Mouse (Mus musculus) midbrain, embryonic 15.5 days (tissue): ENCODE measurements around the gene Gm10073. TPM values are rescaled to one million over a fixed set of nuclear protein-coding genes. Genes with fewer than 3 reads are reported as not detected.
"Not testable (repeated sequence)": the region's sequence is repeated elsewhere in the genome, so short reads cannot be mapped to it uniquely, and the experiment has no call there.

ENCODE experiments used
- ATAC-seq: fragments of 200-750 bp; cut with Nextera tagmentation; replicated peaks from 2 replicates; pipeline ENCODE4 v1.8.0; 2017; ENCODE audit warnings: moderate TSS enrichment
- H3K27ac ChIP-seq: fragments of 300-500 bp; sonication (generic); 2 replicates; pipeline ENCODE4 v1.5.1; 2015; ENCODE audit warnings: mild to moderate bottlenecking, inconsistent platforms
- H3K27me3 ChIP-seq: fragments of 300-500 bp; sonication (generic); replicated peaks from 2 replicates; pipeline ENCODE4 v1.6.1; 2015; ENCODE audit warnings: inconsistent platforms
- H3K36me3 ChIP-seq: fragments of 300-500 bp; sonication (generic); replicated peaks from 2 replicates; pipeline ENCODE4 v1.6.1; 2015; ENCODE audit warnings: inconsistent platforms
- H3K4me1 ChIP-seq: fragments of 300-500 bp; sonication (generic); 2 replicates; pipeline ENCODE4 v1.6.1; 2015; ENCODE audit warnings: inconsistent platforms
- H3K4me2 ChIP-seq: fragments of 300-500 bp; sonication (generic); 2 replicates; pipeline ENCODE4 v1.6.1; 2015; ENCODE audit warnings: inconsistent platforms, mild to moderate bottlenecking, moderate library complexity
- H3K4me3 ChIP-seq: fragments of 300-500 bp; sonication (generic); 2 replicates; pipeline ENCODE4 v1.5.1; 2015; ENCODE audit warnings: mild to moderate bottlenecking, inconsistent platforms
- H3K9ac ChIP-seq: fragments of 300-500 bp; sonication (generic); 2 replicates; pipeline ENCODE4 v1.6.1; 2015; ENCODE audit warnings: mild to moderate bottlenecking, inconsistent platforms
- H3K9me3 ChIP-seq: fragments of 300-500 bp; sonication (generic); 2 replicates; pipeline ENCODE4 v1.6.1; 2016; ENCODE audit warnings: inconsistent platforms
- WGBS: fragments of 180-500 bp; shearing (Covaris S2); methylation state at CpG from one replicate; pipeline ENCODE4 v1.1.7; 2015; ENCODE audit warnings: mixed read lengths; 5-methylcytosine and 5-hydroxymethylcytosine counted together
- polyA plus RNA-seq: library from polyadenylated mRNA; unstranded; fragments of >200 nt; fragmentation: Nextera tagmentation; extraction: Ambion mirVana; gene quantifications from 2 replicates; pipeline ENCODE4 v1.2.1, GENCODE M21; 2015

Gm10073 gene
- polyA plus RNA-seq, result 5.7 and 9.6 TPM in 2 replicates

- H3K4me3 ChIP-seq, H3K27ac ChIP-seq, H3K4me2 ChIP-seq, H3K9me3 ChIP-seq, H3K27me3 ChIP-seq, ATAC-seq, H3K36me3 ChIP-seq, H3K9ac ChIP-seq, H3K4me1 ChIP-seq: not testable (repeated sequence)
- 49% methylated on average over 20 of the region's 20 CpGs for WGBS
Observed at GRCm38 (mm10) chr8:106573168-106573567, at the start of gene Gm10073. TSS of gene Gm10073 (minus strand) at chr8:106573461.

GRCm38 (mm10) chr8:106623016-106623415, 49.8 kb upstream of the Gm10073 start:
- no peaks in the 10 kb centered on the region for H3K9me3 ChIP-seq
- H3K36me3 ChIP-seq, result no peaks in the 10 kb centered on the region
- H3K4me2 ChIP-seq, result no peak overlapping the region
- no peak for ATAC-seq
- no peaks in the 10 kb centered on the region for H3K4me1 ChIP-seq
- H3K4me3 ChIP-seq, result no peak overlapping the region
- H3K27ac ChIP-seq, result no peak overlapping the region
- no peak overlapping the region for H3K9ac ChIP-seq
- WGBS, result 73% methylated on average over 5 of the region's 5 CpGs
- H3K27me3 ChIP-seq, result no peaks in the 10 kb centered on the region

- WGBS, result 79% methylated on average over 2 of the region's 2 CpGs
- ATAC-seq, result no peak
- Histone ChIP-seq H3K36me3 (no peaks in the 10 kb centered on the region), H3K27ac (no peak overlapping the region), H3K4me2 (no peak overlapping the region), H3K9ac (no peak overlapping the region), H3K4me3 (no peak overlapping the region), H3K27me3 (no peaks in the 10 kb centered on the region), H3K4me1 (no peaks in the 10 kb centered on the region), H3K9me3 (no peaks in the 10 kb centered on the region)
Observed at GRCm38 (mm10) chr8:106620488-106620887, 47.2 kb upstream of the Gm10073 start.

- H3K36me3 ChIP-seq, result no peaks in the 10 kb centered on the region
- H3K27me3 ChIP-seq, result no peaks in the 10 kb centered on the region
- H3K9me3 ChIP-seq, result no peaks in the 10 kb centered on the region
- 55% methylated on average over 9 of the region's 9 CpGs for WGBS
- H3K9ac ChIP-seq, result no peak overlapping the region
- H3K27ac ChIP-seq, result no peak overlapping the region
- H3K4me2 ChIP-seq, result no peak overlapping the region
- H3K4me1 ChIP-seq, result no peaks in the 10 kb centered on the region
- no peak overlapping the region for H3K4me3 ChIP-seq
- no peak for ATAC-seq
Observed at GRCm38 (mm10) chr8:106619549-106620245, 46.4 kb upstream of the Gm10073 start.

GRCm38 (mm10) chr8:106618324-106618723, 45.1 kb upstream of the Gm10073 start:
- Histone ChIP-seq H3K27me3 (no peaks in the 10 kb centered on the region), H3K36me3 (no peaks in the 10 kb centered on the region), H3K4me2 (no peak overlapping the region), H3K4me3 (no peak overlapping the region), H3K9me3 (no peaks in the 10 kb centered on the region), H3K9ac (no peak overlapping the region), H3K27ac (no peak overlapping the region), H3K4me1 (no peaks in the 10 kb centered on the region)
- ATAC-seq, result no peak
- 67% methylated on average over 6 of the region's 6 CpGs for WGBS

DNA sequence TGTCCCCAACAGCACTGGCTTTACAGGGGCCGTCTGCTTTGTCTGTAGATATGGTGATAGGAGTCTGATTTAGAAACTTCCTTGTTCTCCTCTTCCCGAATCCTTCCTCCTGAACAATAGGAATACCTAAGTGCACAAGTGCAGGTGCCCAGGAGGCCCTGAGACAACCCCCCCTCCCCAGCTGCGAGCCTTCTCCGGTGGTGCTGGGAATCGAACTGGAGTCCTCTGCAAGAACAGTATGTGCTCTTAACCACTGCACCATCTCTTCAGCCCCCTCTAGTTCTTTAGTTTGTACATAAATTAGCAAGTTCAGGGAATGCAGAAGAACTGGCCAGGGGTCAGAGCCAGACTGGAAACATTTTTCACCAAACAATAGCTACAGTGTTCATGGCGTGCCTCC, 44.6 kb upstream of the Gm10073 start:
- no peaks in the 10 kb centered on the region for H3K36me3 ChIP-seq
- WGBS, result 75% methylated on average over 6 of the region's 6 CpGs
- H3K4me3 ChIP-seq, result no peak overlapping the region
- no peak overlapping the region for H3K27ac ChIP-seq
- H3K4me2 ChIP-seq, result no peak overlapping the region
- ATAC-seq, result no peak
- no peaks in the 10 kb centered on the region for H3K4me1 ChIP-seq
- no peaks in the 10 kb centered on the region for H3K27me3 ChIP-seq
- H3K9me3 ChIP-seq, result no peaks in the 10 kb centered on the region
- H3K9ac ChIP-seq, result no peak overlapping the region

GRCm38 (mm10) chr8:106617196-106617595, 43.9 kb upstream of the Gm10073 start:
- WGBS, result 20% methylated on average over 6 of the region's 6 CpGs
- Histone ChIP-seq H3K27me3 (no peaks in the 10 kb centered on the region), H3K4me1 (no peaks in the 10 kb centered on the region), H3K9ac (no peak overlapping the region), H3K4me3 (no peak overlapping the region), H3K36me3 (no peaks in the 10 kb centered on the region), H3K4me2 (no peak overlapping the region), H3K27ac (no peak overlapping the region), H3K9me3 (no peaks in the 10 kb centered on the region)
- no peak for ATAC-seq

DNA sequence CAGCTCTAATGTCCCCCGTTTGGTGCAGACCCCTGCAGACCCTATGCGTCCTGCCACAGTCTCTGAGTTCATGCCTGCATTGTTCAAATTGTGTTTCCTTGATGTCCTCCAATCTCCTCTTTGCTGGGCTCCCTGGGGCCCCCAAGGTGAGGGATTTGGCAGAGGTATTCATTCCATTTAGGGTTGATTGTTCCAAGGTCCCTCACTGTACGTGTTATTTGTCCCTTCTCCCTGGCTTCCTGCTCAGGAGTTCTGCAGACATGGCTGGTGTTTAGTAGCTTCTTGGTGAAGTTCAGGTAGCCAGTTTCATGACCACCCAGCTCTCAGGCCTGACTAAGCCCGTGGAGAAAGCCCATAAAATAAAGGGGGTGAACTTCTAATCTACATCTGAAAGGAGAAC, 43.4 kb upstream of the Gm10073 start:
- no peak for ATAC-seq
- 34% methylated on average over 4 of the region's 4 CpGs for WGBS
- Histone ChIP-seq H3K4me2 (no peak overlapping the region), H3K4me1 (no peaks in the 10 kb centered on the region), H3K27me3 (no peaks in the 10 kb centered on the region), H3K9ac (no peak overlapping the region), H3K4me3 (no peak overlapping the region), H3K9me3 (no peaks in the 10 kb centered on the region), H3K27ac (no peak overlapping the region), H3K36me3 (no peaks in the 10 kb centered on the region)

DNA sequence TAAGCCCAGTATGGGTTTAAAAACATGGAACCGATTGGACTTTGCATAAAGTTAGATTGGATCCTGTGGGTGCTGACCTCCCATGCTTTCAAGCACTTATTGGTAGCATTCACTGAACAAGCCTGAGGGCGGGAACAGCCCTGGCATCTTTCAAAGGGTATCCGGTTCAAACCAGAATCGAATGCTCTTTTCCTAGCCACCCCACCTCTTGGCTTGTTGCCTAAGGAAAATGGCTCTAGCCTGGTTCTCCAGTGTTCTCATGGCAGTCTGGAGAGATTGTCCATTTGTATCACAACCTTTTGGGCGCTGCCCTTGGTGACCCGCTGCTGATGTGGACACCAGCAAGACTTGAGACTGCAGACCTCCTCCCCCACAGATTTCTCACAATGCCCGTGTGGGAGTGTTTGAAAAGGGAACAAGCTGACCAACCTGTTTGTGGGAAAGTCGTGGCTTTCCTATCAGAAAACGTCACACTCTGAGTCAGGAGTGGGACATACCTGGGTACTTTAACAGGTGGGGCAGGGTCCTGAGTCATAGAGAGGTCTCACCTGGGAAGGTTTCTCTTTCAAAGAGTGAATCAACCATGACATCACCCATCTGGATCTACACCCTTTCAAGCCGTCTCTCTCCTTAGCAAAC, 42.5 kb upstream of the Gm10073 start:
- no peaks in the 10 kb centered on the region for H3K4me1 ChIP-seq
- 83% methylated on average over 10 of the region's 10 CpGs for WGBS
- H3K4me3 ChIP-seq, result no peak overlapping the region
- no peaks in the 10 kb centered on the region for H3K9me3 ChIP-seq
- no peak overlapping the region for H3K9ac ChIP-seq
- H3K4me2 ChIP-seq, result no peak overlapping the region
- ATAC-seq, result no peak
- no peaks in the 10 kb centered on the region for H3K36me3 ChIP-seq
- H3K27me3 ChIP-seq, result no peaks in the 10 kb centered on the region
- no peak overlapping the region for H3K27ac ChIP-seq

DNA sequence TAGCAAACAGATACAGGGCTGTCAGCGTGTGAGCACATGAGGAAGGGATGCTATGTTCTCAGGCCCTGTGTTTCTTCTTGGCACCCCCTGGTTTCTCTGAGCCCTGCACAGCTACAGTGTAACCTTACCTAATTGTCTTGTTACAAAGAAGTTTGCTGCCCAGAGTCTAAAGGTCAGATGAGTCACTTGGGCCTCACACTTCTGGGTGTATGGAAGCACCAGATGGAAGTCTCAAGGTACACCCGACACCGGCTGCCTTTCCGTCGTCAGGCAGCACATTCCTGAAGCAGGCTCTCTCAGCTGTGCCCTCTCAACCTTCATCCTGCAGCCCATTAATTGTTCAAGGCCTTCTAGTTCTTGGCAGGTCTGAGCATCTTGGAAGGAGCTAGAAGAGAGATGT, 41.4 kb upstream of the Gm10073 start:
- no peak overlapping the region for H3K4me2 ChIP-seq
- no peak overlapping the region for H3K4me3 ChIP-seq
- no peaks in the 10 kb centered on the region for H3K27me3 ChIP-seq
- no peak for ATAC-seq
- no peaks in the 10 kb centered on the region for H3K9me3 ChIP-seq
- no peak overlapping the region for H3K27ac ChIP-seq
- H3K9ac ChIP-seq, result no peak overlapping the region
- H3K4me1 ChIP-seq, result no peaks in the 10 kb centered on the region
- 70% methylated on average over 5 of the region's 5 CpGs for WGBS
- no peaks in the 10 kb centered on the region for H3K36me3 ChIP-seq

GRCm38 (mm10) chr8:106612047-106612446, 38.8 kb upstream of the Gm10073 start:
- Histone ChIP-seq H3K4me2 (no peak overlapping the region), H3K4me3 (no peak overlapping the region), H3K27ac (no peak overlapping the region), H3K36me3 (no peaks in the 10 kb centered on the region), H3K27me3 (no peaks in the 10 kb centered on the region), H3K9me3 (no peaks in the 10 kb centered on the region), H3K4me1 (no peaks in the 10 kb centered on the region), H3K9ac (no peak overlapping the region)
- WGBS, result 78% methylated on average over 3 of the region's 3 CpGs
- ATAC-seq, result no peak

DNA sequence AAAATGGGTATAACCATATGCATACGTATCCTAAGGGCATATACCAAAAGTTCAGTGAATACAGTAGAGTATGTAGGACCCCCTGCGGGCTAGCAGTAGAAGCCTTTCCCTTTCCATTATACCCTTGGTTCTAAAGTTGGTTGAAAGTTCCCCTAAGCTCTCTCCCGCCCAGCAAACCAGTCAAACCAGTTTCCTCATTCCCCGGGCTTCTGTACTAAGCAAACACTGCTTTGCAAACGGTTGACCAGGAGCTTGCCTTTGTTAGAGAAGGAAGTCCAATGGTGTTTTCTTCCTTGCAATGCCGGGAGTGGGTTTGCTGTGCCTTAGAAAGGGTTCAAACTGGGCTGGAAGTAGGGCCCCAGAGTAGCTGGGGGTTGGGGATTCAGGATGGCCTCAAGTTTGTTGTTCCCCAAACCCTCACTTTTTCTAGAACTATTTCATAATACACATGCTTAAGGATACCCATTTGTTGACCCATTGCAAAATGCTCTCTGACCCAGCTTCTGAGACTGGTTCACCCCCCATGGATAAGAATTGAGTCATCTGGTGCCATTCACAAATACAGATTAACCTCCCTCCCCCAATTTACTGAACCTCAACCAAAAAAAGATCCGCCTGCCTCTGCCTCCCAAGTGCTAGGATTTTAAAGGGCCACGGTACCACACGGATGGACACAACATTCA, 37.8 kb upstream of the Gm10073 start:
- no peaks in the 10 kb centered on the region for H3K4me1 ChIP-seq
- WGBS, result 72% methylated on average over 9 of the region's 9 CpGs
- peaks cover 1% of the 10 kb centered on the region; the same call in 1 of the 2 replicates for H3K27me3 ChIP-seq
- H3K4me2 ChIP-seq, result no peak overlapping the region
- no peak overlapping the region for H3K4me3 ChIP-seq
- H3K9ac ChIP-seq, result no peak overlapping the region
- H3K9me3 ChIP-seq, result no peaks in the 10 kb centered on the region
- no peak overlapping the region for H3K27ac ChIP-seq
- H3K36me3 ChIP-seq, result no peaks in the 10 kb centered on the region
- no peak for ATAC-seq
